Mouse (Mus musculus): Measurements from ENCODE around the gene Tmem259. TPM values are rescaled to one million over a fixed set of nuclear protein-coding genes. Genes with fewer than 3 reads are reported as not detected.

Tmem259 gene
- polyA plus RNA-seq (2012; rRNA removed): 59.7 and 79.7 TPM in 2 replicates
- polyA plus RNA-seq (2014; fragmentation: Nextera tagmentation; extraction: Ambion mirVana): 5.9 and 8.6 TPM in 2 replicates

DNA sequence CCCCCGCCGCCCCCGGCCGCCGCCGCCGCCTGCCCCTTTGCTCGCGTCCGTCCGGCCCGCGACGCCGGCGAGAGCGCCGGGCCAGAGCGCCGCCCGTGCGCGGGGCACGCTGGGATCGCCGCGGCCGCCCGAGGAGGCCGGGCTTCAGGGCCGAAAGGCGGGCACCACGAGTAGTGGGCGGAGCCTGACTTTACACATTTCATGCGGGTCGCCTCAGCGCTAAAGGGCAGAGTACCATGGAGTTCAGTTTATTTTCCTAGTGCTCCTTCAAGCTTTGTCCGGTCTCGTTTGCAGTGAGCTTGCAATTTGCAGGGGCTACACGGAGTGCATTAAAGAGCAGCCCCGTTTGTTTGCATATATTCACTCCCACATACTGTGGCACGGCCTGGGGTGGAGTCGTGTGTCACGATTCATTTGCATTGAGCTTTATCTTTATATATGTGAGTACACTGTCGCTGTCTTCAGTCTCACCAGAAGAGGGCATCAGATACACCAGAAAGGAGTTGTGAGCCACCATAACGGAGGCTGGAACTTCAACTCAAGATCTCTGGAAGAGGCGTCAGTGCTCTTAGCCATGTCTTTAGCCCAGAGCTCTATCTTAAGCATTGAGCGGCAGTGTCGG lies at the start of gene Tmem259:
Tmem259 (minus strand) TSS at position 136 of the 622 bp plus-strand sequence.
- H3K36me3 ChIP-seq (replicated peaks; ENCODE audit: control insufficient read depth, insufficient read depth, low read depth): no peaks in the 10 kb centered on the region; the same call in 1 of the 2 replicates
- no peaks in the 10 kb centered on the region for H3K9me3 ChIP-seq (ENCODE audit: control insufficient read depth, low read length)
- peak within 1 kb of the TSS; percentile 92 to 97 for H3K4me3 ChIP-seq (ENCODE audit: insufficient read depth in 1 of 2, low read depth in 2 of 2, low read length in 2 of 2)
- peaks cover 16% of the 10 kb centered on the region for H3K27me3 ChIP-seq (ENCODE audit: control insufficient read depth, insufficient read depth, low read length)
- H3K9ac ChIP-seq (replicated peaks): peak within 1 kb of the TSS; percentile 96
- peaks cover 31 to 40% of the 10 kb centered on the region in 2 experiments for H3K4me1 ChIP-seq (replicated peaks; ENCODE audit: control insufficient read depth in 2 of 2, insufficient read depth in 2 of 2, low read length in 1 of 2)
- ATAC-seq (ENCODE audit: insufficient read depth) (peak; percentile 72), DNase-seq (ENCODE audit: low read depth in 3 of 3, low spot score in 3 of 3) (peak; percentile 81 to 88 (median 83))
- peak within 1 kb of the TSS; percentile 97 for H3K4me2 ChIP-seq (ENCODE audit: low read depth)
- no peak for TF ChIP-seq EP300 (IDR thresholded peaks at IDR 0.05; ENCODE audit: low read depth)
- peak; percentile 79 for TF ChIP-seq CTCF (IDR thresholded peaks at IDR 0.05; ENCODE audit: low read depth)
- WGBS (ENCODE audit: insufficient replicate concordance): under 1% methylated on average over 49 of the region's 49 CpGs
- peak within 1 kb of the TSS; percentile 97 for H3K27ac ChIP-seq

GRCm38 (mm10) chr10:80032799-80033480 lies 48.8 kb upstream of the Tmem259 start:
- peaks cover 26% of the 10 kb centered on the region for H3K36me3 ChIP-seq (replicated peaks; ENCODE audit: control insufficient read depth, insufficient read depth, low read depth)
- DNase-seq (ENCODE audit: low read depth in 3 of 3, low spot score in 3 of 3) (no peak), ATAC-seq (ENCODE audit: insufficient read depth) (peak; percentile 46)
- H3K4me3 ChIP-seq (ENCODE audit: insufficient read depth in 1 of 2, low read depth in 2 of 2, low read length in 2 of 2): no peak overlapping the region
- WGBS (ENCODE audit: insufficient replicate concordance): 8% methylated on average over 5 of the region's 5 CpGs
- no peaks in the 10 kb centered on the region for H3K27me3 ChIP-seq (ENCODE audit: control insufficient read depth, insufficient read depth, low read length)
- H3K4me1 ChIP-seq (replicated peaks; ENCODE audit: control insufficient read depth in 2 of 2, insufficient read depth in 2 of 2, low read length in 1 of 2): peaks cover 12 to 22% of the 10 kb centered on the region in 2 experiments
- TF ChIP-seq EP300 (IDR thresholded peaks at IDR 0.05; ENCODE audit: low read depth) (no peak), CTCF (IDR thresholded peaks at IDR 0.05; ENCODE audit: low read depth) (no peak)
- no peak overlapping the region for H3K4me2 ChIP-seq (ENCODE audit: low read depth)
- H3K9me3 ChIP-seq (ENCODE audit: control insufficient read depth, low read length): no peaks in the 10 kb centered on the region
- no peak overlapping the region for H3K27ac ChIP-seq
- H3K9ac ChIP-seq (replicated peaks): no peak overlapping the region

DNA sequence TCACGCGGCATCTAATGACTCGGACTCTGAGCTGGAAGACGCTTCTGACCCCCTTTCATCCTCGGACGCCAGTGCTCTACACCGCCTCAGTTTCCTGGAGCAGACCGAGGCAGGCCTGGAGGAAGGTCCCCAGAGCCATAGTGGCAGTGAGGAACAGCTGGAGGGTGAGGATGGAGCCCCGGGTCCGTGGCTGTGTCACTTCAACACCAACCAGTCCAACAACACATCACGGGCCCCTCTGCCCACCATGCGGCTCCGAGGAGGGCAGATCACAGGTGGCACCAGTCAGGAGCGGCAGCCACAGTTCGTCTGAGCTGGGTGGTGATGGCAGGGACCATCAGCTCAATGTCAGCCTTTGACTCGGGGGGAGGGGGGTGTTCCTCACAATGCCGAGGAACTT lies 46.6 kb upstream of the Tmem259 start:
- no peak overlapping the region for H3K4me3 ChIP-seq (ENCODE audit: insufficient read depth in 1 of 2, low read depth in 2 of 2, low read length in 2 of 2)
- no peak overlapping the region for H3K9ac ChIP-seq (replicated peaks)
- no peak overlapping the region for H3K4me2 ChIP-seq (ENCODE audit: low read depth)
- ATAC-seq (ENCODE audit: insufficient read depth) (no peak), DNase-seq (ENCODE audit: low read depth in 3 of 3, low spot score in 3 of 3) (no peak)
- no peaks in the 10 kb centered on the region for H3K9me3 ChIP-seq (ENCODE audit: control insufficient read depth, low read length)
- H3K4me1 ChIP-seq (replicated peaks; ENCODE audit: control insufficient read depth in 2 of 2, insufficient read depth in 2 of 2, low read length in 1 of 2): peaks cover 14 to 22% of the 10 kb centered on the region in 2 experiments
- H3K27me3 ChIP-seq (ENCODE audit: control insufficient read depth, insufficient read depth, low read length): no peaks in the 10 kb centered on the region
- TF ChIP-seq EP300 (IDR thresholded peaks at IDR 0.05; ENCODE audit: low read depth) (no peak), CTCF (IDR thresholded peaks at IDR 0.05; ENCODE audit: low read depth) (no peak)
- H3K36me3 ChIP-seq (replicated peaks; ENCODE audit: control insufficient read depth, insufficient read depth, low read depth): peaks cover 7% of the 10 kb centered on the region
- WGBS (ENCODE audit: insufficient replicate concordance): 72% methylated on average over 17 of the region's 17 CpGs
- no peak overlapping the region for H3K27ac ChIP-seq

GRCm38 (mm10) chr10:80030191-80030590 lies 46.1 kb upstream of the Tmem259 start:
- ATAC-seq (ENCODE audit: insufficient read depth): no peak
- H3K4me1 ChIP-seq (replicated peaks; ENCODE audit: control insufficient read depth in 2 of 2, insufficient read depth in 2 of 2, low read length in 1 of 2): peaks cover 14 to 22% of the 10 kb centered on the region in 2 experiments

GRCm38 (mm10) chr10:80028521-80028846 lies 44.4 kb upstream of the Tmem259 start:
- Histone ChIP-seq H3K27ac (no peak overlapping the region), H3K4me1 (replicated peaks; ENCODE audit: control insufficient read depth in 2 of 2, insufficient read depth in 2 of 2, low read length in 1 of 2) (peaks cover 10 to 15% of the 10 kb centered on the region in 2 experiments), H3K4me3 (ENCODE audit: insufficient read depth in 1 of 2, low read depth in 2 of 2, low read length in 2 of 2) (no peak overlapping the region), H3K4me2 (ENCODE audit: low read depth) (no peak overlapping the region), H3K36me3 (replicated peaks; ENCODE audit: control insufficient read depth, insufficient read depth, low read depth) (no peaks in the 10 kb centered on the region; the same call in none of the 2 replicates), H3K9ac (replicated peaks) (no peak overlapping the region), H3K27me3 (ENCODE audit: control insufficient read depth, insufficient read depth, low read length) (no peaks in the 10 kb centered on the region), H3K9me3 (ENCODE audit: control insufficient read depth, low read length) (no peaks in the 10 kb centered on the region)
- no peak for ATAC-seq (ENCODE audit: insufficient read depth)
- DNase-seq (ENCODE audit: low read depth in 3 of 3, low spot score in 3 of 3): no peak
- no peak for TF ChIP-seq CTCF (IDR thresholded peaks at IDR 0.05; ENCODE audit: low read depth)
- no peak for TF ChIP-seq EP300 (IDR thresholded peaks at IDR 0.05; ENCODE audit: low read depth)
- 86% methylated on average over 13 of the region's 13 CpGs for WGBS (ENCODE audit: insufficient replicate concordance)

More at GRCm38 (mm10) chr10:80030191-80030590, 46.1 kb upstream of the Tmem259 start:
- WGBS (ENCODE audit: insufficient replicate concordance): 63% methylated on average over 9 of the region's 9 CpGs
- Histone ChIP-seq H3K9me3 (ENCODE audit: control insufficient read depth, low read length) (no peaks in the 10 kb centered on the region), H3K27ac (no peak overlapping the region), H3K36me3 (replicated peaks; ENCODE audit: control insufficient read depth, insufficient read depth, low read depth) (peaks cover 2% of the 10 kb centered on the region), H3K27me3 (ENCODE audit: control insufficient read depth, insufficient read depth, low read length) (no peaks in the 10 kb centered on the region), H3K4me2 (ENCODE audit: low read depth) (no peak overlapping the region), H3K9ac (replicated peaks) (no peak overlapping the region), H3K4me3 (ENCODE audit: insufficient read depth in 1 of 2, low read depth in 2 of 2, low read length in 2 of 2) (no peak overlapping the region)
- DNase-seq (ENCODE audit: low read depth in 3 of 3, low spot score in 3 of 3): no peak
- no peak for TF ChIP-seq CTCF (IDR thresholded peaks at IDR 0.05; ENCODE audit: low read depth)
- TF ChIP-seq EP300 (IDR thresholded peaks at IDR 0.05; ENCODE audit: low read depth): no peak
